Mouse (Mus musculus) heart, postnatal 0 days (tissue): ENCODE data around the gene Gprasp1. TPM values are rescaled to one million over a fixed set of nuclear protein-coding genes. Genes with fewer than 3 reads are reported as not detected.
"Not testable (repeated sequence)": the region's sequence is repeated elsewhere in the genome, so short reads cannot be mapped to it uniquely, and the experiment has no call there.

Experiments used
- ATAC-seq: fragments of 200-750 bp; cut with Nextera tagmentation; 2 replicates; pipeline ENCODE4 v1.8.0; 2017; ENCODE audit warnings: low read depth, moderate number of reproducible peaks, moderate library complexity; ENCODE audit not compliant: insufficient read depth
- DNase-seq: peaks from one replicate; pipeline ENCODE4 v3.0.0-alpha.2; 2016; ENCODE audit warnings: low spot score
- H3K27ac ChIP-seq: fragments of 300-500 bp; sonication (generic); 2 replicates; pipeline ENCODE4 v1.5.1; 2014; ENCODE audit warnings: low read depth, mild to moderate bottlenecking
- H3K27me3 ChIP-seq: fragments of 300-500 bp; sonication (generic); 2 replicates; pipeline ENCODE4 v1.6.1; 2014; ENCODE audit warnings: low read length, mixed read lengths; ENCODE audit not compliant: control insufficient read depth, insufficient read depth
- H3K36me3 ChIP-seq: fragments of 300-500 bp; sonication (generic); replicated peaks from 2 replicates; pipeline ENCODE4 v1.6.1; 2014; ENCODE audit warnings: low read length, mixed read lengths; ENCODE audit not compliant: control insufficient read depth, insufficient read depth
- H3K4me1 ChIP-seq: fragments of 300-500 bp; sonication (generic); 2 replicates; pipeline ENCODE4 v1.6.1; 2014; ENCODE audit warnings: antibody characterized with exemption; ENCODE audit not compliant: control insufficient read depth, insufficient read depth
- H3K4me2 ChIP-seq: fragments of 300-500 bp; sonication (generic); 2 replicates; pipeline ENCODE4 v1.6.1; 2014; ENCODE audit warnings: low read depth, mild to moderate bottlenecking, low read length, moderate library complexity
- H3K4me3 ChIP-seq: fragments of 300-500 bp; sonication (generic); 2 replicates; pipeline ENCODE4 v1.5.1; 2014; ENCODE audit warnings: low read depth, low read length
- H3K9ac ChIP-seq: fragments of 300-500 bp; sonication (generic); replicated peaks from 2 replicates; pipeline ENCODE4 v1.6.1; 2014; ENCODE audit warnings: low read depth, low read length, mixed read lengths
- H3K9me3 ChIP-seq: fragments of 300-500 bp; sonication (generic); replicated peaks from 2 replicates; pipeline ENCODE4 v1.6.1; 2016; ENCODE audit warnings: low read length; ENCODE audit not compliant: control insufficient read depth
- CTCF ChIP-seq: IDR thresholded peaks from 2 replicates; pipeline ENCODE4 v1.5.1; 2016; ENCODE audit warnings: antibody characterized with exemption, control low read depth, low read depth
- WGBS: fragments of 180-500 bp; shearing (Covaris S2); extraction: QIAGEN DNeasy Blood & Tissue Kit; methylation state at CpG from one replicate; pipeline ENCODE4 v1.1.7; 2014; 5-methylcytosine and 5-hydroxymethylcytosine counted together
- microRNA counts: library from miRNA; unstranded; fragments of <30 nt; microRNA quantifications from one replicate; lab custom pipeline; 2015
- microRNA-seq: library from miRNA; unstranded; fragments of <30 nt; microRNA quantifications from one replicate; pipeline ENCODE4, GENCODE M21; 2016
- polyA plus RNA-seq: library from polyadenylated mRNA; unstranded; fragments of >200 nt; fragmentation: Nextera tagmentation; extraction: Ambion mirVana; gene quantifications from 2 replicates; pipeline ENCODE4 v1.2.1, GENCODE M21; 2015
- total RNA-seq: library from RNA; depleted of rRNA; stranded (reverse); fragments of >200 nt; gene quantifications from 2 replicates; pipeline ENCODE4 v1.2.3, GENCODE M21; 2014; ENCODE audit warnings: low replicate concordance; rRNA removed

Gene Gprasp1
- total and polyA plus RNA-seq, 2 experiments from 2014 or later, result 13.0 to 16.7 TPM

DNA sequence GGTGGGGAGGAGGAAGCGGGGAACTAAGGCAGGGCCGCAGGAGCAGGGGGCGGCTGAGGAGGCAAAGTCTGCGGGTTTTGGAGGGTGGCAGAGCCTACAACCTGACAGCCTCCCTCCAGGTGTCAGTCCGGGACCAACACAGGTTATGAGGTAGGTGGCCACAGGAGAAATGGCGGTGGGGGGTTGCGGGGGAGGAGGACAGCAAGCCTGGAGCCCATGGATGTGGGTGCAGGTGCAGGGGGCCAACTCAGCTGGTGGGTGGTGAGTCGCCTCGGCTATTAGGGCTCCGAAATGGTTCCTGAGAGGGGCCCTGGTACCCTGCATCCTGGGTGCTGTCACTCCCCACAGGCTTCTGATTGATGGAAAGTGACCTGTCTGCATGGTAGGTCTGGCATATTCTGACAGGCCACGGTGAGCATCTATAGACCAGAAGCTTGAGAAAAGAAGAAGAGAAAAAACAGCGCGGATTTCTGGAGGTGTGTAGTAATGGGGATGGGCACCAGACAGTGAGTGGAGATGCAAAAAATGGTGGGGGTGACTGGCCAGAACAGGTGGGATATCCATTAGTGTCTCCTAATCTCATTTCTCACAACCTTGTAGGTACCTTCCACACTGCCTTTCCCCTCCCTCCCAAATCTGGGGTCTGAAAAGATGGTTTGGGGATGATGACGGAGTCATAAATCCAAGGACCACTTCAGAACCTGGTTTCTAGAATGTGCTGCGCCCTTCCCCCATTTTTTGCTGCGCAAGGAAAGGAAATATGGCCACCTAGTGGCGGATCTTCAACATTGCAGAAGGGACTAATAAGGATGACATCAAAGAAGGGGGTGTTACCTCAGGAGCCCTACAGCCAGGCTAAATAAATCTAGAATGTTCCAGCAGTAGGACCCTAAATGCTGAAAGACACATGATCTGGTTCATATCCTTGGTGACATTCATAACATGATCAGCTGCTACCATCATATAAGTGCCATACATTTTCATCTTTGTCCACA lies 97.2 kb downstream of the Gprasp1 start:
- 22% methylated on average over 15 of the region's 17 CpGs for WGBS
- DNase-seq (peak; percentile 12), ATAC-seq (peak; percentile 41; the same call in 1 of the 2 replicates)
- not testable (repeated sequence) for H3K9me3 ChIP-seq, H3K27ac ChIP-seq, H3K27me3 ChIP-seq, H3K36me3 ChIP-seq, H3K4me1 ChIP-seq, H3K9ac ChIP-seq
- Histone ChIP-seq H3K4me3 (peak overlapping the region; percentile 46), H3K4me2 (peak overlapping the region; percentile 83)
- peak; percentile 63 for TF ChIP-seq CTCF

MicroRNAs encoded within 50 kb of the gene (microRNA counts, 519-probe panel; counts per million panel counts)
- not detected for microRNA mmu-miR-1970 (lab: Ali Mortazavi, UCI)

Small RNA genes lying within 50 kb of the gene (microRNA-seq; reads per million reads assigned to microRNA genes)
- gene Mir1970 (not detected), gene Mir7646 (not detected)

Other genes starting within 250 kb of the Gprasp1 start
- not detected in 2 replicates for gene AV320801, start 248.1 kb upstream of the Gprasp1 start, total RNA-seq
- not detected in 2 replicates for gene AV320801, start 248.1 kb upstream of the Gprasp1 start, polyA plus RNA-seq
- 0.81 TPM in 1 of 2 replicates, not detected in the other for gene Nxf7, start 144.0 kb upstream of the Gprasp1 start, total RNA-seq
- gene Nxf7, start 144.0 kb upstream of the Gprasp1 start, polyA plus RNA-seq, result 0.16 and 0.18 TPM in 2 replicates
- gene Prame, start 115.0 kb upstream of the Gprasp1 start, total RNA-seq, result not detected in 2 replicates
- gene Prame, start 115.0 kb upstream of the Gprasp1 start, polyA plus RNA-seq, result not detected in 2 replicates
- not detected in 2 replicates for gene Tcp11x2, start 48.9 kb upstream of the Gprasp1 start, total RNA-seq
- not detected in 2 replicates for gene Tcp11x2, start 48.9 kb upstream of the Gprasp1 start, polyA plus RNA-seq
- gene Tmsb15a, start 17.5 kb upstream of the Gprasp1 start, total RNA-seq, result not detected in 2 replicates
- 0.88 TPM in 1 of 2 replicates, not detected in the other for gene Tmsb15a, start 17.5 kb upstream of the Gprasp1 start, polyA plus RNA-seq
- 4.8 and 5.4 TPM in 2 replicates for gene Armcx5, start within 50 bp of the Gprasp1 start, total RNA-seq
- gene Armcx5, start within 50 bp of the Gprasp1 start, polyA plus RNA-seq, result 9.4 and 12.3 TPM in 2 replicates
- gene Bhlhb9, start 54.9 kb downstream of the Gprasp1 start, total RNA-seq, result 40.5 and 44.6 TPM in 2 replicates
- 47.1 and 48.8 TPM in 2 replicates for gene Bhlhb9, start 54.9 kb downstream of the Gprasp1 start, polyA plus RNA-seq
- gene Gprasp2, start 96.3 kb downstream of the Gprasp1 start, total RNA-seq, result 8.8 and 13.3 TPM in 2 replicates
- 6.7 and 7.0 TPM in 2 replicates for gene Gprasp2, start 96.3 kb downstream of the Gprasp1 start, polyA plus RNA-seq